Mouse (Mus musculus): ENCODE measurements around the gene Ccr3. TPM values are rescaled to one million over a fixed set of nuclear protein-coding genes. Genes with fewer than 3 reads are reported as not detected.
"Not testable (repeated sequence)": the region's sequence is repeated elsewhere in the genome, so short reads cannot be mapped to it uniquely, and the experiment has no call there.

The Ccr3 gene
- polyA plus RNA-seq, 1 experiment from 2014 or later = 0.08 TPM

DNA sequence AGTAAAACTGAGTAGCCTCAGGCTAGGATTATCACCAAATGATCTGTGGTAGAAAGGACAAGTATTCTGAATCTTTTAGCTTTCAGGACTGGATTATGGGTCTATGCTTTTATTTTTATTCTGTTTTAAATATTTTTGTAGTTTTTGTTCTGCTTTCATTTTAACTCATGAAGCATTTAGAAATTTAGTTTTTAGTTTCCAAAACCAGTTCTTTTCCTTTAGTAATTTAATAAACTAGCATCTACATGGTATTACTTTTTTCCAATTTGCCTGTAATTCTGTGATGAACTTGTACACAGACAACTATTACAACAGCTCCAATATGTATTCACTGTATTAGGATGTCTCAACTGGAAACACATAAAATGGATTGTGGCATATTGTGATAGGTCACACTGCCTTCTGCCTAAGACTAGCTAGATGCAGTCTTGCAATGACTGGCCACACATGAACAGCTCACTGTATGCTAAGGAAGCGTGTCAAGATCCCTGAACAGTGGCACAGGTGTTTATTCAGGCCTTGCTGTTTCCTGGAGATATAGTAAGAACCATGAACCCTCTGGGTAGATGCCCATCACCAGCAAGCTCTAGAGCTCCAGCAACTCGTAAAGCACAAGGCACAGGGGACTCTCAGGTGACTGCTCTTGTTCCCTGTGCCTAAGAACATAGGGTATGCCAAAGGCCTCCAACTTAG lies 38.0 kb downstream of the Ccr3 start:
- Histone ChIP-seq H3K4me3 (no peak overlapping the region), H3K27me3 (no peaks in the 10 kb centered on the region), H3K36me3 (no peaks in the 10 kb centered on the region), H3K4me1 (no peaks in the 10 kb centered on the region), H3K27ac (no peak overlapping the region), H3K4me2 (replicated peaks) (no peak overlapping the region), H3K9me3 (no peaks in the 10 kb centered on the region), H3K9ac (no peak overlapping the region)
- ATAC-seq (ENCODE audit: low FRiP score, low read depth) = no peak
- WGBS = 55% methylated on average over 2 of the region's 2 CpGs

DNA sequence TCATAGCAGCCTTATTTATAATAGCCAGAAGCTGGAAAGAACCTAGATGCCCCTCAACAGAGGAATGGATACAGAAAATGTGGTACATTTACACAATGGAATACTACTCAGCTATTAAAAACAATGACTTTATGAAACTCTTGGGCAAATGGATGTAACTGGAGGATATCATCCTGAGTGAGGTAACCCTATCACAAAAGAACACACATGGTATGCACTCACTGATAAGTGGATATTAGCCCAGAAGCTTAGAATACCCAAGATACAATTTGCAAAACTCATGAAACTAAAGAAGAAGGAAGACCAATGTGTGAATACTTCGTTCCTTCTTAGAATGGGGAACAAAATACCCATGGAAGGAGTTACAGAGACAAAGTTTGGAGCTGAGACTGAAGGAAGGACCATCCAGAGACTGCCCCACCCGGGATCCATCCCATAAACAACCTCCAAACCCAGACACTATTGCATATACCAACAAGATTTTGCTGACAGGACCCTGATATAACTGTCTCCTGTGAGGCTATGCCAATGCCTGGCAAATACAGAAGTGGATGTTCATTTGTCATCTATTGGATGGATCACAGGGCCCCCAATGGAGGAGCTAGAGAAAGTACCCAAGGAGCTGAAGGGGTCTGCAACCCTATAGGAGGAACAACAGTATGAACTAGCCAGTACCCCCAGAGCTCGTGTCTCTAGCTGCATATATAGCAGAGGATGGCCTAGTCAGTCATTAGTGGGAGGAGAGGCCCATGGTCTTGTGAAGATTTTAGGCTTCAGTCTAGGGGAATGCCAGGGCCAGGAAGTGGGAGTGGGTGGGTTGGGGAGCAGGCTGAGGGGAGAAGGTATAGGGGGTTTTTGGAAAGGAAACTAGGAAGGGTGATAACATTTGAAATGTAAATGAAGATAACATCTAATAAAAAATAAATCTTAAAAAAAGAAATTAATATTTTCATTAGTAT lies 40.0 kb downstream of the Ccr3 start:
- WGBS = 52% methylated on average over 3 of the region's 3 CpGs
- not testable (repeated sequence) for ATAC-seq (ENCODE audit: low FRiP score, low read depth); H3K4me2 ChIP-seq (replicated peaks); H3K4me1 ChIP-seq; H3K9me3 ChIP-seq; H3K27me3 ChIP-seq; H3K27ac ChIP-seq; H3K9ac ChIP-seq; H3K4me3 ChIP-seq; H3K36me3 ChIP-seq

DNA sequence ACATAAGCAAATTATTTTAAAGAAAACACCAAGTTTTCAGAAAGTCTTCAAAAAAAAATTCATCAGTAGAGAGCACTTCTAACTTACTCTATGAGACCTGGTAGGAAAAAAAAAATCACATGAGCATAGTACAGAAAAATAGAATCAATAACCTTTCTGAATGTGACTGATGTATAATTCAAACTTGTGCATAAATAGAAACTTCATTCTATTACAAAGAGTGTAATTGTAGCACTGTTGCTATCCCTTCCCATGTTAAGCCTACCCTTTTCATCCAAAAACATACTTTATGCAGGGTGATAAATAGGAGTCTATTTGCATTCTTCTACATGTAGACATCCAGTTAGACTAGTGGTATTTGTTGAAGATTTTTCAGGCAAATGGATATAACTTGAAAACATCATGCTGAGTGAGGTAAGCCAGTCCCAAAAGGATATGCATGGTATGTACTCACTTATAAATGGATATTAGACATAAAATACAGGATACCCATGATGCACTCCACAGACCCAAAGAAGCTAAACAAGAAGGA lies 44.9 kb downstream of the Ccr3 start:
- Histone ChIP-seq H3K27me3 (no peaks in the 10 kb centered on the region), H3K9ac (no peak overlapping the region), H3K4me1 (no peaks in the 10 kb centered on the region), H3K9me3 (no peaks in the 10 kb centered on the region), H3K4me2 (replicated peaks) (no peak overlapping the region), H3K4me3 (no peak overlapping the region), H3K27ac (no peak overlapping the region), H3K36me3 (no peaks in the 10 kb centered on the region)
- no peak for ATAC-seq (ENCODE audit: low FRiP score, low read depth)

DNA sequence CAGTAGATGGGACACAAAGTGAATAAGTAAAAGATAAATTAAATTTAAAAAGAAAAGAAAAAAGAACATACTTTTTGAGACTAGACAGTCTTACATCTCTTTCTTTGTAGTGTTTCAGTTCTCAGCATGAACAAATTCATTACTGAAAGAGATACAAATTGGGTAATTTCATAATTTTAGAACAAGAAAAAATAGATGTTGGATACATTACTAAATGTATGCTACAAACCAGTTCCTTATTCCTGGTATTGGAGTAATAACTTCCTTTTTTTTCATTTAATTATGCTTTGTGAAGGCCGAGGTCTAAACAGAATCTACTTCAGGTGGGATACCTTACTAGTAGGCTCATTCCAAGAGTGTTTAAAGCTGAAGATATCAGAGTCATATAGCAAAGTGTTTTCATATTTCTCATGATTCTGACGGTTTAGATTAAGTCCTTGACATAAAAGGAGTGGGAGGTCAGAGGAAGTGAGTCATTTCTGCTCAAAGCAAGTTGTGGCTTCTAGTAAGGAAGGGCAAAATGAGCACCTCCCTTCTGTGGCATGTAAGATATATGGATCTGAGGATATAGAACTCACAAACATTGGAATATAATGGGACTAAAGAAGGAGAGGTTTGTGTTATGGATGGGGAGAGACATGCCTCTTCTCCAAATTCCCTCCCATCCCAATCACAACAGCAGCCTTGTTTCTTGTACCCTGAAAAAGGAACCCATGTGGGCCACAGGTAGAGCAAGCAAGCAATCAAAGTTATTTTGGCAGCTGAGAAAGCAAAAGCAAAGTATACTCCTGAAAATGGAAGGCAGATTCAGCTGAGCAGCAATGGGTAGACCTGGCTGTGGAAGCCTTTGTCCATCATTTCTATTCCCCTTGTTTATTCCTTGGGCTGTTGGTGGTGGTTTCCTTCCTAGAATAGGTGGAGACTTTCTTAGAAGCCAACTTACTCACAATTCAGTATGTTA lies 46.6 kb downstream of the Ccr3 start:
- 59% methylated on average over 2 of the region's 2 CpGs for WGBS
- no peak overlapping the region for H3K4me3 ChIP-seq

DNA sequence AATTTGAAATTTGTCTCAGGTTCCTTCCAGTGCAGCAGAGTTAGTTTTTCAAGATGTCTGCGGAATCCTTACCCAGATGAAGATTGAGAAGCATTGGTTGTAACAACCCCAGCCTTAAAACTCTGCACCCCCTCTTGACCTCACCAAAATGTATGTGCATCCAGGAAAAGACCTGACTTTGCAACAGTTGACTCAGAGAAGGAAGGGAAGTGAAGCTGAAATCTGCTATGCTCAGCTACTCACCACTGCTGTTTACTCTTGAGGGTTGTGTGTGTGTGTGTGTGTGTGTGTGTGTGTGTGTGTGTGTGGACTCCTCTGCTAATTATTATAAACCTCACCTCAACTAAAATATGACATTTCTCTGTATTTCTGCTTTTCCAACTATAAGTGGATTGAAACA lies 49.7 kb downstream of the Ccr3 start:
- no peaks in the 10 kb centered on the region for H3K4me1 ChIP-seq
- H3K9ac ChIP-seq = no peak overlapping the region
- no peak overlapping the region for H3K27ac ChIP-seq
- H3K9me3 ChIP-seq = no peaks in the 10 kb centered on the region
- no peak overlapping the region for H3K4me2 ChIP-seq (replicated peaks)
- H3K27me3 ChIP-seq = no peaks in the 10 kb centered on the region
- no peaks in the 10 kb centered on the region for H3K36me3 ChIP-seq
- ATAC-seq (ENCODE audit: low FRiP score, low read depth) = no peak
- H3K4me3 ChIP-seq = no peak overlapping the region
- 76% methylated on average over 1 of the region's 1 CpGs for WGBS

More for the DNA sequence above, 46.6 kb downstream of the Ccr3 start:
- no peaks in the 10 kb centered on the region for H3K27me3 ChIP-seq
- no peaks in the 10 kb centered on the region for H3K4me1 ChIP-seq
- H3K9me3 ChIP-seq = no peaks in the 10 kb centered on the region
- no peak overlapping the region for H3K4me2 ChIP-seq (replicated peaks)
- H3K36me3 ChIP-seq = no peaks in the 10 kb centered on the region
- no peak overlapping the region for H3K9ac ChIP-seq
- H3K27ac ChIP-seq = no peak overlapping the region
- no peak for ATAC-seq (ENCODE audit: low FRiP score, low read depth)

DNA sequence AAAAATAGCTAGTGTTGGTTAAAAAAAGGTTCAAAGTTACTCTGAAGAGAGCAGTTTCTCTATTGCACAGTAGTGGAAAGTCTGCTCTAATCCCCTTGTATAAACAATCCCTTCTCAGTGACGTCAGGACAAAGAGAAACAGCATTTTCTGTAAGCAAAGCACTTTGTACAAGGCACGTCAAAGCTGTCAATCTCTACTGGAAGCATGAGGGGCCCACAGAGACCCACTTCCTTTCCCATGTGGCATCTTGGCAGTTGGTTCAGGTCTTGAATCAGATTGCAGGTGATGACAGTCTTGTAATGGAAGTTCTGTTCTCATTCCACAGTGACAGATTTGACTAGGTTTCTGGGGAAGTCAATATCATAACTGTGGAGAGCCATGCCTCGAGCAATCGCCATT lies 58.0 kb downstream of the Ccr3 start:
- Histone ChIP-seq H3K27me3 (no peaks in the 10 kb centered on the region), H3K9me3 (no peaks in the 10 kb centered on the region), H3K4me1 (no peaks in the 10 kb centered on the region), H3K4me2 (replicated peaks) (no peak overlapping the region), H3K9ac (no peak overlapping the region), H3K36me3 (no peaks in the 10 kb centered on the region), H3K27ac (no peak overlapping the region), H3K4me3 (no peak overlapping the region)
- WGBS = 67% methylated on average over 4 of the region's 4 CpGs
- no peak for ATAC-seq (ENCODE audit: low FRiP score, low read depth)

DNA sequence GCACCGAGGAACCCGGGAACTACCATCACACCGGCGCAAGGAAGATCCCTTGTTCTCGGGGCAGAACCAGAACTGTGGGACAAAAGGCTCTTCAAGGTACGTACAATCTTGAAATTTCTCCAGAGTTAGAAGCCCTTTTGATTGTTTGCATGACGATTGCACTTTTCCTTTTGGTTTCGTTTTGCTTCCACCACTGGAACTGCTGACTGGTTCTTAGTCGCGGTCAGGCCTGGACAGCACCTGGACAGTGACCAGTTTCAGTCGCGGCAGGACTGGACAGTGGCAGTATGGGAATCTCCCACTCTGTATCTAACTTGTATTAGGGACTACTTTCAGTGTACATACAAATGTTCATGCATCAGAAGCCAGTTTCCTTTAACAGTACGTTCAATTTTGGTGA lies 58.7 kb downstream of the Ccr3 start:
- not testable (repeated sequence) for H3K4me3 ChIP-seq; H3K4me1 ChIP-seq; H3K4me2 ChIP-seq (replicated peaks); H3K36me3 ChIP-seq; H3K9ac ChIP-seq; H3K27me3 ChIP-seq; H3K9me3 ChIP-seq; H3K27ac ChIP-seq; ATAC-seq (ENCODE audit: low FRiP score, low read depth)
- WGBS = 92% methylated on average over 13 of the region's 13 CpGs

Other genes starting within 250 kb of the Ccr3 start
- gene Cxcr6, start 215.5 kb upstream of the Ccr3 start, polyA plus RNA-seq (2015; fragmentation: Nextera tagmentation; extraction: Ambion mirVana) = 0.17 and 0.38 TPM in 2 replicates
- gene Fyco1, start 170.1 kb upstream of the Ccr3 start, polyA plus RNA-seq (2015; fragmentation: Nextera tagmentation; extraction: Ambion mirVana) = 16.4 and 16.9 TPM in 2 replicates
- gene Xcr1, start 159.9 kb upstream of the Ccr3 start, polyA plus RNA-seq (2015; fragmentation: Nextera tagmentation; extraction: Ambion mirVana) = not detected in 2 replicates
- gene Ccr1, start 53.3 kb upstream of the Ccr3 start, polyA plus RNA-seq (2015; fragmentation: Nextera tagmentation; extraction: Ambion mirVana) = 2.2 and 2.6 TPM in 2 replicates
- gene Ccr1l1, start 43.6 kb upstream of the Ccr3 start, polyA plus RNA-seq (2015; fragmentation: Nextera tagmentation; extraction: Ambion mirVana) = not detected in 2 replicates
- 2.0 and 2.7 TPM in 2 replicates for gene Ccr2, start 80.0 kb downstream of the Ccr3 start, polyA plus RNA-seq (2015; fragmentation: Nextera tagmentation; extraction: Ambion mirVana)
- 0.39 and 0.65 TPM in 2 replicates for gene Ccr5, start 99.6 kb downstream of the Ccr3 start, polyA plus RNA-seq (2015; fragmentation: Nextera tagmentation; extraction: Ambion mirVana)

Data from limb, embryonic 13.5 days (tissue).